Mouse (Mus musculus): ENCODE measurements around the gene Zkscan16. TPM values are rescaled to one million over a fixed set of nuclear protein-coding genes. Genes with fewer than 3 reads are reported as not detected.
A peak's percentile ranks its signal among the peaks of the same experiment; 100 is the strongest.

Gene Zkscan16
- total and polyA plus RNA-seq, 2 experiments from 2014 or later, result 1.5 to 5.6 TPM

GRCm38 (mm10) chr4:58963271-58963670 lies 19.8 kb downstream of the Zkscan16 start:
- Histone ChIP-seq H3K4me3 (ENCODE audit: low read depth, low read length) (no peak overlapping the region), H3K9ac (no peak overlapping the region), H3K27me3 (ENCODE audit: insufficient read depth, low read length) (no peaks in the 10 kb centered on the region), H3K4me1 (ENCODE audit: insufficient read depth) (no peaks in the 10 kb centered on the region), H3K27ac (ENCODE audit: low read depth, low read length) (no peak overlapping the region), H3K9me3 (ENCODE audit: low read length) (no peaks in the 10 kb centered on the region), H3K36me3 (ENCODE audit: insufficient read depth) (no peaks in the 10 kb centered on the region), H3K4me2 (ENCODE audit: low read depth) (no peak overlapping the region)
- ATAC-seq (no peak), DNase-seq (no peak)
- no peak for TF ChIP-seq CTCF (IDR thresholded peaks at IDR 0.05; ENCODE audit: low read depth)
- 95% methylated on average over 4 of the region's 4 CpGs for WGBS

GRCm38 (mm10) chr4:58965136-58965535 lies 21.7 kb downstream of the Zkscan16 start:
- Histone ChIP-seq H3K27ac (ENCODE audit: low read depth, low read length) (no peak overlapping the region), H3K4me3 (ENCODE audit: low read depth, low read length) (no peak overlapping the region), H3K36me3 (ENCODE audit: insufficient read depth) (no peaks in the 10 kb centered on the region), H3K4me1 (ENCODE audit: insufficient read depth) (no peaks in the 10 kb centered on the region), H3K9me3 (ENCODE audit: low read length) (no peaks in the 10 kb centered on the region), H3K4me2 (ENCODE audit: low read depth) (no peak overlapping the region), H3K27me3 (ENCODE audit: insufficient read depth, low read length) (no peaks in the 10 kb centered on the region), H3K9ac (no peak overlapping the region)
- ATAC-seq (no peak), DNase-seq (no peak)
- WGBS, result 72% methylated on average over 1 of the region's 1 CpGs
- TF ChIP-seq CTCF (IDR thresholded peaks at IDR 0.05; ENCODE audit: low read depth), result no peak

GRCm38 (mm10) chr4:58970678-58971077 lies 27.2 kb downstream of the Zkscan16 start:
- DNase-seq, result no peak
- Histone ChIP-seq H3K27me3 (ENCODE audit: insufficient read depth, low read length) (no peaks in the 10 kb centered on the region), H3K4me1 (ENCODE audit: insufficient read depth) (no peaks in the 10 kb centered on the region), H3K9me3 (ENCODE audit: low read length) (no peaks in the 10 kb centered on the region), H3K4me2 (ENCODE audit: low read depth) (no peak overlapping the region), H3K9ac (no peak overlapping the region), H3K36me3 (ENCODE audit: insufficient read depth) (no peaks in the 10 kb centered on the region), H3K27ac (ENCODE audit: low read depth, low read length) (no peak overlapping the region), H3K4me3 (ENCODE audit: low read depth, low read length) (no peak overlapping the region)
- no peak for TF ChIP-seq CTCF (IDR thresholded peaks at IDR 0.05; ENCODE audit: low read depth)
- no peak for ATAC-seq
- WGBS, result 81% methylated on average over 4 of the region's 4 CpGs

DNA sequence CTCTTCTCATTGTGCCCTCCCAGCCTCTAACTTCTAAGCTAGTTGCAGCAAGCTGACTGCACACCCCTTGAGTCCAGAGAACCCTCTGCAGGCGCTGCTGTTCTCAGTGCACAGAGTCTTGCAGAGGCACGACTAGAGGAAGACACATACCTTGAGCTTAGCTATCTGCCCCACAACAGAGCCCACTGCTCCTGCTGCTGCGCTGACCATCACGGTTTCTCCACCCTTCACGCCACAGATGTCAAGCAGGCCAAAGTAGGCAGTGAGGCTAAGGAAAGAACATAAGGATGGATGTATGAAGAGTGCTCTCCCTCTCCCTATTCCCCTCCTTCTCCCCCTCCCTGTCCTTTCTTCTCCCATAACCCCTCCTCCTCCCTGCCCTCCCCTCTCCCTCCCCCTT lies 32.3 kb downstream of the Zkscan16 start:
- 86% methylated on average over 5 of the region's 5 CpGs for WGBS
- no peaks in the 10 kb centered on the region for H3K4me1 ChIP-seq (ENCODE audit: insufficient read depth)
- no peak for TF ChIP-seq CTCF (IDR thresholded peaks at IDR 0.05; ENCODE audit: low read depth)

DNA sequence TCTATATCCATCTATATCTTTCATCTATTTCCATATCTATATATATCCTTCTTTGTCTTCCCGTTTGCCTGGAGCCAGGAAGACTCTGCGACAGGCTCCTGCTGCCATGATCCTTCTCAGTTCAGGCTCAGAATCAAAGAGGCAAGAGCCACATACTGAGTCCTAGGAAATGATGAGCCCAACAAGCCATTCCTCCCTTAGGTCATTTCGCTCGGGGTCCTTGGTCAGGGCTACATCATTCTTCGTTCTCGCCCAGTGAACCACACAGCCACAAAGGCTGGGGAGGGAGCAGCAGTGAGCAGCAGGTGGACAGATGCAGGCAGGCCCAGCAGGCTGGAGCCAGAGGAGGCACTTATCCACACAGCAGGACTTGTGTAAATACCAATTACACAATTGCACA lies 38.0 kb downstream of the Zkscan16 start:
- no peak overlapping the region for H3K4me2 ChIP-seq (ENCODE audit: low read depth)
- no peaks in the 10 kb centered on the region for H3K9me3 ChIP-seq (ENCODE audit: low read length)
- 78% methylated on average over 6 of the region's 6 CpGs for WGBS
- no peak for DNase-seq
- TF ChIP-seq CTCF (IDR thresholded peaks at IDR 0.05; ENCODE audit: low read depth), result no peak
- no peaks in the 10 kb centered on the region for H3K27me3 ChIP-seq (ENCODE audit: insufficient read depth, low read length)
- H3K36me3 ChIP-seq (ENCODE audit: insufficient read depth), result no peaks in the 10 kb centered on the region
- ATAC-seq, result no peak
- no peak overlapping the region for H3K4me3 ChIP-seq (ENCODE audit: low read depth, low read length)
- H3K9ac ChIP-seq, result no peak overlapping the region
- H3K27ac ChIP-seq (ENCODE audit: low read depth, low read length), result no peak overlapping the region
- H3K4me1 ChIP-seq (ENCODE audit: insufficient read depth), result no peaks in the 10 kb centered on the region

More for the DNA sequence above, 32.3 kb downstream of the Zkscan16 start:
- Histone ChIP-seq H3K9ac (no peak overlapping the region), H3K27ac (ENCODE audit: low read depth, low read length) (no peak overlapping the region), H3K4me3 (ENCODE audit: low read depth, low read length) (no peak overlapping the region), H3K4me2 (ENCODE audit: low read depth) (no peak overlapping the region), H3K36me3 (ENCODE audit: insufficient read depth) (no peaks in the 10 kb centered on the region), H3K9me3 (ENCODE audit: low read length) (no peaks in the 10 kb centered on the region), H3K27me3 (ENCODE audit: insufficient read depth, low read length) (no peaks in the 10 kb centered on the region)
- ATAC-seq, result no peak
- no peak for DNase-seq

DNA sequence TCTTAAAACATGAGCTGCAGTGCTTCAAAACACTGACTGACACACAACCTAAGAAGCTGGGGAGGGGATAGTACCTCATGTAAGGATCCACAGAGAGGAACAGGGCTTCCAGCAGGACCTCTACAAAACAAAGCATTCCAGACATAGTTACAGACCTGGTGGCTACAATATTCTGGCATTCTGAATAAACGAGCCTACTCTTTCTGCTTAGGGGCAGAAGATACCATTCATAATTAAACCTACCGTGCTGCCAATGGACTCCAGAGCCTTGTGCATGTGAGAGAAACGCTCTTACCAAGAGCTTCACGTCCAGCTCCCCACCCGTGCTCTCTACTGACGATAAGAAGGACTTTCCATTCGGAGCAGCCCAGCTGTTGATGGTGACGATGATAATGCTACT lies 39.4 kb downstream of the Zkscan16 start:
- no peak for TF ChIP-seq CTCF (IDR thresholded peaks at IDR 0.05; ENCODE audit: low read depth)
- Histone ChIP-seq H3K4me3 (ENCODE audit: low read depth, low read length) (no peak overlapping the region), H3K36me3 (ENCODE audit: insufficient read depth) (no peaks in the 10 kb centered on the region), H3K27me3 (ENCODE audit: insufficient read depth, low read length) (no peaks in the 10 kb centered on the region), H3K9ac (no peak overlapping the region), H3K9me3 (ENCODE audit: low read length) (no peaks in the 10 kb centered on the region), H3K4me1 (ENCODE audit: insufficient read depth) (no peaks in the 10 kb centered on the region), H3K4me2 (ENCODE audit: low read depth) (no peak overlapping the region), H3K27ac (ENCODE audit: low read depth, low read length) (no peak overlapping the region)
- 85% methylated on average over 8 of the region's 8 CpGs for WGBS
- ATAC-seq (no peak), DNase-seq (no peak)

- no peak for ATAC-seq
- H3K9ac ChIP-seq, result no peak overlapping the region
- no peaks in the 10 kb centered on the region for H3K4me1 ChIP-seq (ENCODE audit: insufficient read depth)
- H3K36me3 ChIP-seq (ENCODE audit: insufficient read depth), result no peaks in the 10 kb centered on the region
- peak; percentile 82 for TF ChIP-seq CTCF (IDR thresholded peaks at IDR 0.05; ENCODE audit: low read depth)
- 27% methylated on average over 7 of the region's 7 CpGs for WGBS
- H3K27ac ChIP-seq (ENCODE audit: low read depth, low read length), result no peak overlapping the region
- DNase-seq, result peak; percentile 81
- no peak overlapping the region for H3K4me3 ChIP-seq (ENCODE audit: low read depth, low read length)
- no peaks in the 10 kb centered on the region for H3K9me3 ChIP-seq (ENCODE audit: low read length)
- H3K27me3 ChIP-seq (ENCODE audit: insufficient read depth, low read length), result no peaks in the 10 kb centered on the region
- H3K4me2 ChIP-seq (ENCODE audit: low read depth), result no peak overlapping the region
Measured at GRCm38 (mm10) chr4:58985157-58985648, 41.8 kb downstream of the Zkscan16 start.

Measured in forebrain, postnatal 0 days (tissue).